Mouse (Mus musculus) liver, postnatal 0 days (tissue): ENCODE results near the gene Ascc2.

ENCODE experiments used
- CTCF ChIP-seq: sonication (generic); IDR thresholded peaks from 2 replicates; pipeline ENCODE4 v1.5.1; 2016; ENCODE audit warnings: antibody characterized with exemption, low read depth
- EP300 ChIP-seq: IDR thresholded peaks from 2 replicates; pipeline ENCODE4 v1.6.1; 2016; ENCODE audit warnings: antibody characterized with exemption, low read depth, mild to moderate bottlenecking

DNA sequence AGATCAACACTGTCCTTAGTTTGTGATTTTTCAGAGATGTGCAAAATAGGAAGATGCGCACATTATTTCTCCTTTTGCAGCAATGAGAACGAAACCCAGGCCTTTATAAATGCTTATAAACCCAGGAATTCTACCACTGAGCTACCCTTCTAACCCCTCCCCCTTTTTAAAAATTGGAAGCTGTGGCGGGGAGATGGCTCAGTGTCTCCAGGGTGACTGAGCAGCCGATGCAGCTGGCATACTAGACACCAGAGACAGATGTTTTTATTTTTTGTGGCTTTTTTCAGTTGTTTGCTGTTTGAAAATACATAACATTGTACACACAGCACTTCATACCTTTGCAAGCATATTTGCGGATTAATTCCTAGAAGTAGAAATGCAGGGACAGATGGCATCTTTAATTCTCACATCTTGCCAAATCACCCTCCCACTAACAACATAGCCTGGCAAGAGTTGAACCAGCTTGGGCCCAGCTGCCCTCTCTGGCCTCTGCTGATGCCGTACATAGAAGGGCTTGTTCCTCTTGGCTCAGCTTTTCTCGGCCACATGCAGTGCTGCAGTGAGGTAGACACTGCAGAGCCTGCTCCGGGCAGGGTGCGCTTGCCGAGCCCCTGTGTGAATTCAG is 24.4 kb downstream of the Ascc2 start:
- TF ChIP-seq CTCF (no peak), EP300 (no peak)
